Mouse (Mus musculus): Measurements from ENCODE around the gene 1700028P14Rik. TPM values are rescaled to one million over a fixed set of nuclear protein-coding genes. Genes with fewer than 3 reads are reported as not detected.

Gene 1700028P14Rik
- not detected for total RNA-seq (2023)

GRCm38 (mm10) chr19:23652644-23653043 is at the start of gene 1700028P14Rik:
TSS of gene 1700028P14Rik (minus strand) at chr19:23652812.

GRCm38 (mm10) chr19:23687296-23688021 is 34.8 kb upstream of the 1700028P14Rik start, which contains the start of gene Ptar1:
TSS of gene Ptar1 (plus strand) at chr19:23687429.

Other genes starting within 250 kb of the 1700028P14Rik start
- gene Mamdc2, start 204.4 kb downstream of the 1700028P14Rik start, total RNA-seq (2023), result not detected
- 10 to 100 TPM; 26.5 to 30.6 TPM for gene Ptar1, start 34.6 kb upstream of the 1700028P14Rik start, total RNA-seq (2023)
- gene Apba1, start 106.1 kb upstream of the 1700028P14Rik start, total RNA-seq (2023), result 1 to 10 TPM in 1 of 2 experiments, under 1 TPM in 1; 0.80 to 1.1 TPM